Mouse (Mus musculus) cerebellum, adult 2 months (tissue): ENCODE measurements around the gene Tbc1d1. TPM values are rescaled to one million over a fixed set of nuclear protein-coding genes. Genes with fewer than 3 reads are reported as not detected.
A peak's percentile ranks its signal among the peaks of the same experiment; 100 is the strongest.

ENCODE experiments used
- DNase-seq, 2 experiments: peaks; one replicate each; pipeline ENCODE4 v3.0.0; 2021
- H3K27ac ChIP-seq: fragments of 200-500 bp; 2 replicates; pipeline ENCODE4 v1.5.1; 2012; ENCODE audit warnings: low read length, control low read depth, inconsistent platforms; ENCODE audit not compliant: insufficient read depth
- H3K27me3 ChIP-seq: fragments of 200-500 bp; 2 replicates; pipeline ENCODE4 v1.6.1; 2012; ENCODE audit warnings: inconsistent platforms, mild to moderate bottlenecking, low read length, moderate library complexity; ENCODE audit not compliant: control insufficient read depth, insufficient read depth
- H3K4me1 ChIP-seq: fragments of 200-500 bp; 2 replicates; pipeline ENCODE4 v1.6.1; 2011; ENCODE audit warnings: low read length; ENCODE audit not compliant: control insufficient read depth, insufficient read depth
- H3K4me3 ChIP-seq: fragments of 200-500 bp; replicated peaks from 2 replicates; pipeline ENCODE3; 2011; ENCODE audit warnings: mild to moderate bottlenecking, low read depth, low read length, control low read depth; ENCODE audit not compliant: insufficient read depth
- CTCF ChIP-seq: fragments of 200-500 bp; IDR thresholded peaks from 2 replicates; pipeline ENCODE4 v1.5.1; 2011; ENCODE audit warnings: low read depth, mild to moderate bottlenecking, control low read depth, low read length, moderate library complexity, borderline replicate concordance; ENCODE audit not compliant: insufficient read depth
- POLR2A ChIP-seq: fragments of 200-500 bp; IDR thresholded peaks from 2 replicates; pipeline ENCODE4 v1.6.1; 2011; ENCODE audit warnings: low read length, control low read depth, borderline replicate concordance; ENCODE audit not compliant: insufficient read depth
- WGBS: fragments of 180-500 bp; shearing (Covaris S2); methylation state at CpG from one replicate; pipeline ENCODE4 v1.1.7; 2018; 5-methylcytosine and 5-hydroxymethylcytosine counted together
- polyA plus RNA-seq: library from polyadenylated mRNA; depleted of rRNA; stranded (reverse); fragments of >200 nt; gene quantifications from 2 replicates; pipeline ENCODE4 v1.2.3, GENCODE M21; 2012

Gene Tbc1d1
- polyA plus RNA-seq, 1 experiment, result 17.7 TPM

GRCm38 (mm10) chr5:64280613-64281012 lies 124.5 kb downstream of the Tbc1d1 start:
- H3K27me3 ChIP-seq, result no peaks in the 10 kb centered on the region
- TF ChIP-seq POLR2A (no peak), CTCF (no peak)
- no peak overlapping the region for H3K27ac ChIP-seq
- 51% methylated on average over 4 of the region's 4 CpGs for WGBS
- DNase-seq, result no peak
- 0 out of 2 replicates have a peak, but pooled peaks cover 2% of the 10 kb centered on the region for H3K4me1 ChIP-seq
- no peak overlapping the region for H3K4me3 ChIP-seq

DNA sequence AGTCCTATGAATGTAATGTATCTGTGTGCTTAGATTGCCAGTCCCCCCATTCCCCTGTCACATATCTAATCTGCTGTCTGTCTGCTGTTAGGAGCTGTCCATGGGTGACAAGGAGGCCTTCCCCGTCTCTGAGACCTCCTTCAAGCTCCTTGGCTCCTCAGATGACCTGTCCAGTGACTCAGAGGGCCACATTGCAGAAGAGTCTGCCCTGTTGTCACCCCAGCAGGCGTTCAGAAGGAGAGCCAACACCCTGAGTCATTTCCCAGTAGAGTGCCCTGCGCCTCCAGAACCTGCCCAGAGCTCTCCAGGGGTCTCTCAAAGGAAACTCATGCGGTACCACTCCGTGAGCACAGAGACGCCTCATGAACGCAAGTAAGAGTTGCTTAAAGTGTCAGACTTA lies 125.6 kb downstream of the Tbc1d1 start:
- 0 out of 2 replicates have a peak, but pooled peaks cover 2% of the 10 kb centered on the region for H3K4me1 ChIP-seq
- DNase-seq, result peak in 1 of 2 experiments; percentile 28
- TF ChIP-seq POLR2A (no peak), CTCF (no peak)
- 62% methylated on average over 7 of the region's 7 CpGs for WGBS
- no peaks in the 10 kb centered on the region for H3K27me3 ChIP-seq
- H3K27ac ChIP-seq, result no peak overlapping the region
- H3K4me3 ChIP-seq, result no peak overlapping the region

DNA sequence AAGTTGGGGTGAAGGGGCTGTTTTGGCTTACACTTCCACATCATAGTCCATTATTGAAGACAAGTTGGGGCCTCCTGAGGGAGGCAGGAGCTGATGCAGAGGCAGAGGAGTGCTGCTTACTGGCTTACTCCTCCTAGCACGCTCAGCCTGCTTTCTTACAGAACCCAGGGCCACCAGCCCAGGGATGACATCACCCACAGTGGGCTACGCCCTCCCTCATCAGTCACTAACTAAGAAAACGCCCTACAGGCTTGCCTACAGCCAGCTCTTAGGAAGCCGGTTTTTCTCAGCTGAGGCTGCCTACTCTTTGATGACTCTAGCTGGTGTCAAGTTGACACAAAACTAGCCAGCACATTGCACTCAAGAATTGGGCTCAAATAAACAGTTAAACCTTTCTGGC lies 126.5 kb downstream of the Tbc1d1 start:
- Histone ChIP-seq H3K27ac (no peak overlapping the region), H3K27me3 (no peaks in the 10 kb centered on the region), H3K4me3 (no peak overlapping the region), H3K4me1 (0 out of 2 replicates have a peak, but pooled peaks cover 2% of the 10 kb centered on the region)
- no peak for TF ChIP-seq CTCF
- TF ChIP-seq POLR2A, result no peak
- 91% methylated on average over 4 of the region's 4 CpGs for WGBS
- no peak for DNase-seq

GRCm38 (mm10) chr5:64285289-64285688 lies 129.2 kb downstream of the Tbc1d1 start:
- no peak overlapping the region for H3K4me3 ChIP-seq
- WGBS, result 86% methylated on average over 4 of the region's 4 CpGs
- TF ChIP-seq POLR2A, result no peak
- TF ChIP-seq CTCF, result no peak

DNA sequence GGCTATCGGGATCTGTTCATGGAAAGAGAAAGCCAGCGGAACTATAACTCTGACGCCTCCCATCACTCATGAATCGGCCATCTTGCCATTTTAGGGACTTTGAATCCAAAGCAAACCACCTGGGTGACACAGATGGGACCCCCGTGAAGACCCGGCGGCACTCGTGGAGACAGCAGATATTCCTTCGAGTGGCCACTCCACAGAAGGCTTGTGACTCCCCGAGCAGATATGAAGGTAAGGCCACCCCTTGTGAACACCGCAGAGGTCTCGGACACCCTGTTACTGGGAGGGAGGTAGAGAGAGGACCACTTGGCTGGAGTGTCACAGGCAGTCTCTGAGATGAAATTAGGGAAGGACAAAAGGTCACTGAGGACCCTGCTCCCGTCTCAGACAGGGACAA lies 129.7 kb downstream of the Tbc1d1 start:
- H3K27me3 ChIP-seq, result no peaks in the 10 kb centered on the region
- H3K27ac ChIP-seq, result no peak overlapping the region
- DNase-seq, result no peak
- no peak overlapping the region for H3K4me3 ChIP-seq
- WGBS, result 91% methylated on average over 13 of the region's 13 CpGs
- no peak for TF ChIP-seq POLR2A
- TF ChIP-seq CTCF, result no peak
- H3K4me1 ChIP-seq, result 0 out of 2 replicates have a peak, but pooled peaks cover 2% of the 10 kb centered on the region

More at GRCm38 (mm10) chr5:64285289-64285688, 129.2 kb downstream of the Tbc1d1 start:
- no peak for DNase-seq
- Histone ChIP-seq H3K27me3 (no peaks in the 10 kb centered on the region), H3K27ac (no peak overlapping the region), H3K4me1 (0 out of 2 replicates have a peak, but pooled peaks cover 2% of the 10 kb centered on the region)

GRCm38 (mm10) chr5:64287287-64287686 lies 131.2 kb downstream of the Tbc1d1 start:
- 83% methylated on average over 8 of the region's 8 CpGs for WGBS
- H3K27ac ChIP-seq, result no peak overlapping the region

GRCm38 (mm10) chr5:64288031-64288928 lies 132.2 kb downstream of the Tbc1d1 start:
- DNase-seq, result no peak
- WGBS, result 85% methylated on average over 14 of the region's 14 CpGs
- TF ChIP-seq CTCF (no peak), POLR2A (no peak)
- Histone ChIP-seq H3K27ac (no peak overlapping the region), H3K27me3 (no peaks in the 10 kb centered on the region), H3K4me1 (no peaks in the 10 kb centered on the region), H3K4me3 (no peak overlapping the region)

More at GRCm38 (mm10) chr5:64287287-64287686, 131.2 kb downstream of the Tbc1d1 start:
- TF ChIP-seq POLR2A (no peak), CTCF (no peak)
- no peaks in the 10 kb centered on the region for H3K4me1 ChIP-seq
- H3K4me3 ChIP-seq, result no peak overlapping the region
- DNase-seq, result no peak
- H3K27me3 ChIP-seq, result no peaks in the 10 kb centered on the region

DNA sequence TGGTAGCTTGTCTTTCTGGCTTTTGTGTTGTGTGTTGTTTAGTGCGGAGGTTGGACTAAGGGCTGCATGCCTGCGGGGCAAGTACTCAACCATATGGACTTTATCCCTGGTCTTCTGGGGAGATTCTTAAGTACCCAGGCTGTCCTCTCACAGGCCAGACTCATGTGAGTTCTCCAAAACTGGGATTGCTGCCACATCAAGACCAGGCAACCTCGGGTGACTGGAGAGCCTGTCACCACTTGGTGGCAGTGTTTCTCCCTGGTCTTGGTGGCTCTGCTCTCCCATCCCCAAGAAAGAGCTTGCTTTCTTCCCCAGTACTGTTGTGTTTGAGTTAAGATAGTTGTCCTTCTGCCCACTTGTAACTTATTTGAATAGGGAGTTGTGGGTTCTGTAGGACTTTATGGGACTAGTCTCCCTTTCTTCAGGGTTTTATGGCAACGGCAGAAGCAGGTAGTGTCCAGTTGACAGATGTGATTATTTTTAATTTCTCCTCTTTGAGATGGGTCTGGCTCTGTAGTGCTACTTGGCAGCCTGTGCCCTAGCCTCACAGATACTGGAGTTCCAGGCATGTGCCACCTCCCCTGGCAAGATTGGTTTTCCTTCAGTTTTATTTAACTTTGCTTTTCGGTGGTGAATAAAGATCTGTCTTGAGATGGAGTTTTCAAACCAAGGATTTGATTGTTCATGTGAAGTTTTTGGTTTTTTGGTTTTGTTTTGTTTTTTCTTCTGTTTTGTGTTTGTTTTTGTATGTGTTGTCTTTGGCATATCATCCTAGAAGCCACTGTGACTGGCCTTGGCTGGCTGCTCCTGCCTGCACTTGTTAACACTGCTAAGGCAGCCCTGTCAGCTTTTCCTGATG lies 133.3 kb downstream of the Tbc1d1 start:
- no peak overlapping the region for H3K27ac ChIP-seq
- H3K27me3 ChIP-seq, result no peaks in the 10 kb centered on the region
- TF ChIP-seq POLR2A (no peak), CTCF (peak; percentile 78)
- WGBS, result 41% methylated on average over 5 of the region's 5 CpGs
- no peaks in the 10 kb centered on the region for H3K4me1 ChIP-seq
- peak; percentile 68 to 71 for DNase-seq
- H3K4me3 ChIP-seq, result no peak overlapping the region
